In genomic region chr3:87151294-87151826, GRCm38 (mm10) we compare ENCODE assay signal across 8 mouse cellular contexts. TPM values are rescaled to one million over a fixed set of nuclear protein-coding genes. Genes with fewer than 3 reads are reported as not detected.
DNase-seq lines count a peak whose midpoint lies in the region; ATAC-seq lines count a peak whose summit lies in the region.

No protein-coding gene starts in this region.

- WGBS in lung, embryonic 16.5 days = 37% methylated on average over 2 of the region's 2 CpGs
- WGBS in forebrain, embryonic 12.5 days = 59% methylated on average over 2 of the region's 2 CpGs
- 71% methylated on average over 2 of the region's 2 CpGs for WGBS in limb, embryonic 10.5 days
- 63% methylated on average over 2 of the region's 2 CpGs for WGBS in stomach, embryonic 14.5 days

- H3K36me3 ChIP-seq in lung, embryonic 16.5 days (ENCODE audit: control insufficient read depth, insufficient read depth, low read length) = peaks cover 3% of the 10 kb centered on the region; the same call in 1 of the 2 replicates
- peaks cover 4% of the 10 kb centered on the region for H3K36me3 ChIP-seq in forebrain, embryonic 12.5 days (replicated peaks)
- H3K36me3 ChIP-seq in limb, embryonic 10.5 days = peaks cover 38% of the 10 kb centered on the region
- no peaks in the 10 kb centered on the region for H3K36me3 ChIP-seq in stomach, embryonic 14.5 days (ENCODE audit: control insufficient read depth, insufficient read depth, low read length)

- no peak for ATAC-seq in lung, embryonic 16.5 days (ENCODE audit: low read depth)
- no peak for ATAC-seq in forebrain, embryonic 12.5 days (ENCODE audit: low FRiP score)
- no peak for ATAC-seq in stomach, embryonic 14.5 days (ENCODE audit: insufficient number of reproducible peaks, insufficient read depth, low FRiP score, low read depth)
- ATAC-seq in inflammation-experienced regulatory T-cells, adult 6 months = no peak

- DNase-seq in lung, postnatal 10 days = no peak
- no peak for DNase-seq in limb, embryonic 10.5 days (ENCODE audit: low spot score)
- no peak for DNase-seq in adrenal gland, postnatal 14 days
- no peak for DNase-seq in embryo, embryonic 10 days (ENCODE audit: low spot score)

- H3K9ac ChIP-seq in lung, embryonic 16.5 days (ENCODE audit: low read length) = peak overlapping the region; percentile 69
- H3K9ac ChIP-seq in forebrain, embryonic 12.5 days = peak overlapping the region; percentile 42
- H3K9ac ChIP-seq in stomach, embryonic 14.5 days (replicated peaks; ENCODE audit: low read depth, low read length) = no peak overlapping the region

- H3K4me1 ChIP-seq in lung, embryonic 16.5 days (replicated peaks; ENCODE audit: control insufficient read depth, insufficient read depth, low read length) = peaks cover 59% of the 10 kb centered on the region
- peaks cover 63% of the 10 kb centered on the region for H3K4me1 ChIP-seq in forebrain, embryonic 12.5 days
- H3K4me1 ChIP-seq in limb, embryonic 10.5 days = peaks cover 79% of the 10 kb centered on the region
- H3K4me1 ChIP-seq in stomach, embryonic 14.5 days (ENCODE audit: control insufficient read depth, insufficient read depth, low read length) = peaks cover 46% of the 10 kb centered on the region

- peak overlapping the region; percentile 99 for H3K27ac ChIP-seq in lung, embryonic 16.5 days (ENCODE audit: low read length)
- peak overlapping the region; percentile 93 for H3K27ac ChIP-seq in forebrain, embryonic 12.5 days
- peak overlapping the region; percentile 94 for H3K27ac ChIP-seq in limb, embryonic 10.5 days
- H3K27ac ChIP-seq in stomach, embryonic 14.5 days (ENCODE audit: low read length) = peak overlapping the region; percentile 99

- H3K27me3 ChIP-seq in lung, embryonic 16.5 days (ENCODE audit: control insufficient read depth, insufficient read depth, low read depth, low read length) = no peaks in the 10 kb centered on the region
- H3K27me3 ChIP-seq in forebrain, embryonic 12.5 days = no peaks in the 10 kb centered on the region
- H3K27me3 ChIP-seq in limb, embryonic 10.5 days (ENCODE audit: low read depth, poor library complexity, severe bottlenecking) = no peaks in the 10 kb centered on the region
- no peaks in the 10 kb centered on the region for H3K27me3 ChIP-seq in stomach, embryonic 14.5 days (ENCODE audit: control insufficient read depth, insufficient read depth, low read length)

- peak overlapping the region; percentile 28; the same call in 1 of the 2 replicates for H3K4me2 ChIP-seq in lung, embryonic 16.5 days (ENCODE audit: low read depth, low read length)
- peak overlapping the region; percentile 36 for H3K4me2 ChIP-seq in forebrain, embryonic 12.5 days
- no peak overlapping the region; the same call in 1 of the 2 replicates for H3K4me2 ChIP-seq in stomach, embryonic 14.5 days (replicated peaks; ENCODE audit: low read depth, low read length)

- H3K4me3 ChIP-seq in lung, embryonic 16.5 days (ENCODE audit: low read length) = no peak overlapping the region
- no peak overlapping the region for H3K4me3 ChIP-seq in forebrain, embryonic 12.5 days (replicated peaks)
- peak overlapping the region; percentile 28; the same call in 1 of the 2 replicates for H3K4me3 ChIP-seq in limb, embryonic 10.5 days
- no peak overlapping the region for H3K4me3 ChIP-seq in stomach, embryonic 14.5 days (ENCODE audit: low read depth, low read length)

- no peaks in the 10 kb centered on the region for H3K9me3 ChIP-seq in lung, embryonic 16.5 days (ENCODE audit: control insufficient read depth, low read length)
- no peaks in the 10 kb centered on the region for H3K9me3 ChIP-seq in forebrain, embryonic 12.5 days
- H3K9me3 ChIP-seq in limb, embryonic 10.5 days (replicated peaks) = no peaks in the 10 kb centered on the region
- H3K9me3 ChIP-seq in stomach, embryonic 14.5 days (ENCODE audit: control insufficient read depth, low read depth, low read length) = no peaks in the 10 kb centered on the region

RNA-seq across cellular contexts. Expression of gene Kirrel, which starts 23.2 kb away (rescaled TPM):
- 13.2 and 14.2 TPM in 2 replicates for polyA plus RNA-seq in lung, embryonic 16.5 days (2015; fragmentation: Nextera tagmentation; extraction: Ambion mirVana)
- 11.5 and 12.9 TPM in 2 replicates for polyA plus RNA-seq in forebrain, embryonic 12.5 days (2016; fragmentation: Nextera tagmentation; extraction: Ambion mirVana)
- 17.4 and 19.0 TPM in 2 replicates for polyA plus RNA-seq in limb, embryonic 10.5 days (2016; fragmentation: Nextera tagmentation; extraction: Ambion mirVana)
- 9.1 and 10.0 TPM in 2 replicates for polyA plus RNA-seq in stomach, embryonic 14.5 days (2014; fragmentation: Nextera tagmentation; extraction: Ambion mirVana)
- 16.2 and 19.7 TPM in 2 replicates for total RNA-seq in adrenal gland, postnatal 14 days (2021)
- polyA plus RNA-seq in inflammation-experienced regulatory T-cells, adult 6 months (2017; shearing (Covaris generic)) = not detected

Comparison
In these comparisons a context has a peak if more than half of its experiments do, and no peak if none do; other contexts are left out.
1. RNA of gene Kirrel, which starts 23.2 kb away (polyA plus RNA-seq): 17.4 to 19.0 TPM in limb, embryonic 10.5 days, 13.2 to 14.2 TPM in lung, embryonic 16.5 days, 11.5 to 12.9 TPM in forebrain, embryonic 12.5 days and 9.1 to 10.0 TPM in stomach, embryonic 14.5 days; not detected in inflammation-experienced regulatory T-cells, adult 6 months; every median in the first group is over 10 times any median in the second.
2. Peak in every context shown above with its lines, with median percentiles within 50 percentile points of each other: H3K27ac ChIP-seq.